Mouse (Mus musculus) limb, embryonic 12.5 days (tissue): ENCODE data around the gene 1700016H13Rik. TPM values are rescaled to one million over a fixed set of nuclear protein-coding genes. Genes with fewer than 3 reads are reported as not detected.

Experiments
- ATAC-seq: fragments of 200-750 bp; cut with Nextera tagmentation; 2 replicates; pipeline ENCODE4 v1.8.0; 2017; ENCODE audit warnings: low read depth, moderate TSS enrichment; ENCODE audit not compliant: insufficient number of reproducible peaks, insufficient read depth, low FRiP score, low TSS enrichment
- H3K27ac ChIP-seq: fragments of 300-500 bp; sonication (generic); 2 replicates; pipeline ENCODE4 v1.5.1; 2016; ENCODE audit warnings: mild to moderate bottlenecking, moderate library complexity
- H3K27me3 ChIP-seq: fragments of 300-500 bp; sonication (generic); 2 replicates; pipeline ENCODE4 v1.6.1; 2016; ENCODE audit warnings: mild to moderate bottlenecking, moderate library complexity
- H3K36me3 ChIP-seq: fragments of 300-500 bp; sonication (generic); 2 replicates; pipeline ENCODE4 v1.6.1; 2016; ENCODE audit warnings: mild to moderate bottlenecking, moderate library complexity
- H3K4me1 ChIP-seq: fragments of 300-500 bp; sonication (generic); replicated peaks from 2 replicates; pipeline ENCODE4 v1.6.1; 2016
- H3K4me2 ChIP-seq: fragments of 300-500 bp; sonication (generic); 2 replicates; pipeline ENCODE4 v1.6.1; 2016; ENCODE audit warnings: mild to moderate bottlenecking, moderate library complexity
- H3K4me3 ChIP-seq: fragments of 300-500 bp; sonication (generic); replicated peaks from 2 replicates; pipeline ENCODE4 v1.5.1; 2016; ENCODE audit warnings: mild to moderate bottlenecking
- H3K9ac ChIP-seq: fragments of 300-500 bp; sonication (generic); replicated peaks from 2 replicates; pipeline ENCODE4 v1.6.1; 2016; ENCODE audit warnings: mild to moderate bottlenecking, moderate library complexity
- H3K9me3 ChIP-seq: fragments of 300-500 bp; sonication (generic); 2 replicates; pipeline ENCODE4 v1.6.1; 2016; ENCODE audit warnings: mild to moderate bottlenecking, moderate library complexity
- WGBS: fragments of 180-500 bp; shearing (Covaris S2); methylation state at CpG from one replicate; pipeline ENCODE4 v1.1.7; 2016; 5-methylcytosine and 5-hydroxymethylcytosine counted together
- polyA plus RNA-seq: library from polyadenylated mRNA; unstranded; fragments of >200 nt; fragmentation: Nextera tagmentation; extraction: Ambion mirVana; gene quantifications from 2 replicates; pipeline ENCODE4 v1.2.1, GENCODE M21; 2016

1700016H13Rik gene
- polyA plus RNA-seq, 1 experiment from 2014 or later, result 0.23 TPM

DNA sequence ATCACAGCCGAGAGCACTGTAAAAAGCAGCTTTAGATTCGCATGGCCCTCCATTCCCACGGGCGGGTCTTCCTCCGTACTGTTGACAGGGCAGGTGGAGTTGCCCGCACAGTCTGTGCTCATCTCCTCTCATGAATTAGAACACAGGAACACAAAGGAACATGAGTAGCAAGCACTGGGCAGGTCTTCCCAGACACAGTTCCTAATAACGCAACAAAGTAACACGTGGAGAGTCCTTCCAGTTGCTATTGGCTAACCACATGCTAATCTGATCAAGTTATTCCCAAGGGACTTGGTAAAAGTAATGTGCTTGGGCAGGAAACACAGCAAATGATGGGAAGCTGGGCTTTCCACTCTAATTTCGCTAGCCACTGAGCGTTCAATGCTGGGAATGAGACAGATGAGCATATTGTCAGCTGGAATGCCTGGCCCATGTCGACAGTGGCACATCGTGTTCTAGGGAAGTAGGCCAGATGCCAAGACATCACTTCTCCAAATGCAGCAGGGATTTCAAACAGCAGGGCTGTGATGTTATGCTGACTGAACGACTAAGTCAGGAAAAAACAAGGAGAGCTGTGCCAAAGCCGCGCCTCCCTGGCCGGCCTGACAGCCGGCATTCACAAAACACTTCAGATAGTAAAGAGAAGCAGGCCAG lies 26.6 kb downstream of the 1700016H13Rik start, which contains the start of gene Slc10a6:
Slc10a6 (minus strand) TSS at position 293 of the 654 bp plus-strand sequence.
- Histone ChIP-seq H3K9ac (no peak within 1 kb of the TSS), H3K4me1 (peaks cover 12% of the 10 kb centered on the region), H3K27me3 (no peaks in the 10 kb centered on the region), H3K4me2 (no peak within 1 kb of the TSS), H3K27ac (0 out of 2 replicates have a peak within 1 kb of the TSS, but pooled peaks have one; percentile 45), H3K4me3 (no peak within 1 kb of the TSS), H3K36me3 (no peaks in the 10 kb centered on the region), H3K9me3 (no peaks in the 10 kb centered on the region)
- no peak for ATAC-seq
- 58% methylated on average over 17 of the region's 17 CpGs for WGBS

DNA sequence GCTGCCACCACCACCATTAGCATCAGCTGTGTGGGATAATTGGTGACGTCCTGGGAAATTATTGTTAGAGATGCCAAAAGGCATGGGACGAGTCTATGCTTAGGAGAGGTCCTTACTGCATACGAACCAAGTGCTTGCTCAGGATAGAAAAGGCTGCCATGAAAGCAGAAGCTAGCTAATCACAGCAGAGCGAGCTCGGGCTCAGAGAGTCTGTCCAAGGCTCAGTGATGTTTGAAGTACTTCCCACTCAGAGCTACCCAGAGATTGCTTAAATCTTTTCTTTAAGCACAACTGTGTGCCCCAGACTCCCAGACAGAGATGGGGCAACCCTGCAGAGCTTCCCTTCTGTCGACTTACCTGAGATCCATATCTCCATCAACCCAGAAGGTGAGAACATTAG lies 27.3 kb downstream of the 1700016H13Rik start:
- peaks cover 15% of the 10 kb centered on the region for H3K4me1 ChIP-seq
- H3K36me3 ChIP-seq, result no peaks in the 10 kb centered on the region
- H3K27me3 ChIP-seq, result no peaks in the 10 kb centered on the region
- no peak for ATAC-seq
- H3K4me3 ChIP-seq, result no peak overlapping the region
- H3K4me2 ChIP-seq, result no peak overlapping the region
- H3K9ac ChIP-seq, result no peak overlapping the region
- H3K9me3 ChIP-seq, result no peaks in the 10 kb centered on the region
- H3K27ac ChIP-seq, result no peak overlapping the region
- WGBS, result 72% methylated on average over 6 of the region's 6 CpGs

DNA sequence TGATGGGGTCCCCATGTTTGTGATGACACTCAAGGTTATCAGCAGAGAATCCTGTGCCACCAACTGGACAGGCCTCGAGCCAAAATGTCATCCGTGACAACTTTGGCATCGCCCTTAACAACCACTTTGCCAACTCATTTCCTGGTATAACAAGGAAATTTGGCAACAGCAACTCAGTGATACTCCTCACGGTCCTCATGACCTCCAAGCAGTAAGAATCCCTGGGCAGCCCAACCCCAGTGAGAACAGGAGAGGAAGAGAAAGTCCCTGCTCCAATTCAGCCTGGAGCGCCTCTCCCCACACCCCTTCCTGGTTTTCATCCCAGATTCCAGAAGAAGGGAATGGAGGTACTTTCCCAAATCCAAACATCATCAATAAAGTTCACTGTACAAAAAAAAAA lies 31.0 kb downstream of the 1700016H13Rik start:
- Histone ChIP-seq H3K4me1 (peaks cover 17% of the 10 kb centered on the region), H3K27me3 (no peaks in the 10 kb centered on the region), H3K9ac (no peak overlapping the region), H3K27ac (no peak overlapping the region), H3K4me2 (no peak overlapping the region), H3K4me3 (no peak overlapping the region), H3K36me3 (no peaks in the 10 kb centered on the region), H3K9me3 (no peaks in the 10 kb centered on the region)
- WGBS, result 92% methylated on average over 5 of the region's 5 CpGs
- no peak for ATAC-seq

DNA sequence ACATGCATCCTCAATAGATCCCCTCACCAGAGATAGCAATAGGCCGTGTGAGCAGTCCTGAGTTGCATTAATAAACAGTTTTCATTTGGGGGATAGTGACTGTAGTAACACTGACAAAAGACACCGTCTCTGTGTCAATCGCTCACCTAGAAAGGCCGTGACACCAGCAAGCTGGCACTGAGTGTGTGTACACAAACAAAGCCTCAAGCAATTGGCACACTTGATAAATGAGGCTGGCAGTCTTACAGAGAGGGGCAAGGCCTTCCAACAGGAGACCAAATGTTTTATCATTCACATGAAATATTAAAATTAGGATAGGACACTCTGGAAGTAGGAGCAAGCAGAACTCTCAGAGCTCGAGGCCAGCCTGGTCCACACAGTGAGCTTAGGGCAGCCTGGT lies 33.5 kb downstream of the 1700016H13Rik start:
- no peaks in the 10 kb centered on the region for H3K27me3 ChIP-seq
- no peak overlapping the region for H3K27ac ChIP-seq
- H3K9me3 ChIP-seq, result no peaks in the 10 kb centered on the region
- H3K4me3 ChIP-seq, result no peak overlapping the region
- peaks cover 9% of the 10 kb centered on the region for H3K4me1 ChIP-seq
- 91% methylated on average over 5 of the region's 5 CpGs for WGBS
- no peak overlapping the region for H3K4me2 ChIP-seq
- no peaks in the 10 kb centered on the region for H3K36me3 ChIP-seq
- H3K9ac ChIP-seq, result no peak overlapping the region
- no peak for ATAC-seq

DNA sequence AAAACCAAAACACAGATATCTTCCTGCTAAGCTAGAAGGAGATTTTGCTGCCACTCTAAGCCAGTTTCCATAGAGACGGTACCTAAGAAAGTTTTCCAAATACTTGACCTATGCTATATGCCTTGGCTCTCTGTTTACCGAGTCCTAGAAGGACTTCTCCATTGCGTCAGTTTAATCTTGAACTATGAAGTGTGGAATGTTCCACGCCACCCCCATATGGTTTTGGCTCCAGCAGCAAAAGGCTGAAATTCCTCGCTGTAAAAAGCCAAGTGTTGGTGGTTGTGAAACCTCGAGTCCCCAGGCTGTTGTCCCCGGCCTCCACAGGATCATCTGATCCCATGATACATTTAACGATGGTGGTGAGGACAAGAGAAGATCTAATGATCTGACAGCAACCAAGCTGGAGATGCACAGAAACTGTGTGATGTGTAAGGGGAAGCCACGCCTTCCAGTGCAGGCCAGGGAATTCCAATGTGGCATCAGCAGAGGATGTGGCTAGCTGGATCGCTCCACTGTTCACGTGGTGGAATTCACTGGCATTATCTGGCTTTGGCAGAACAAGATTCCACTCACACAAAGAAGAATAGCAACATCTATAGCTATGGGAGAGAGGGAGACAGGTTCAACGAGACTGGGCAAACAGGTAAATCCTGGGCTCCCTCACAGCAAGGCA lies 35.4 kb downstream of the 1700016H13Rik start:
- Histone ChIP-seq H3K4me1 (peaks cover 9% of the 10 kb centered on the region), H3K27ac (no peak overlapping the region), H3K9me3 (no peaks in the 10 kb centered on the region), H3K27me3 (no peaks in the 10 kb centered on the region), H3K4me2 (no peak overlapping the region), H3K36me3 (no peaks in the 10 kb centered on the region), H3K9ac (no peak overlapping the region), H3K4me3 (no peak overlapping the region)
- no peak for ATAC-seq
- WGBS, result 78% methylated on average over 12 of the region's 12 CpGs

DNA sequence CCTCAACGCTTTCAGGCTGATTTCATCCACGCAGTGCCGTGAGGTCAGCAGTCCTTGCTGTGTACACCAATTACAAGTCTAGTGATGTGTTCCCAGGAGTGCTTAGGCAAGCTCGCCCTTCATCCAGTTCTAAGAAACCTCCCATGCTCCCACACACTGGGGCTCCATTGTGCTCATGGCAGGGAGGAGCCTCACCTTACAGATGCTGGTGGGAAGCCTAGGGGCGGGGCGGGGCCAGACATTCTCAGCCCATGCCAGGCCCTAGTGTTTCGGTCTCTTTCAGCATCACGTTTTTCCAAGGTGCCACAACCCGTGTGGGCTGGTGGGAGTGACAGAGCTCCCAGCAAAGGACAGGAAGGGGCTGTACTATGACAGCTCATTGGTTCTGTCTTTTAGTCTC lies 38.6 kb downstream of the 1700016H13Rik start:
- Histone ChIP-seq H3K9ac (no peak overlapping the region), H3K4me2 (no peak overlapping the region)
- WGBS, result 69% methylated on average over 9 of the region's 9 CpGs

DNA sequence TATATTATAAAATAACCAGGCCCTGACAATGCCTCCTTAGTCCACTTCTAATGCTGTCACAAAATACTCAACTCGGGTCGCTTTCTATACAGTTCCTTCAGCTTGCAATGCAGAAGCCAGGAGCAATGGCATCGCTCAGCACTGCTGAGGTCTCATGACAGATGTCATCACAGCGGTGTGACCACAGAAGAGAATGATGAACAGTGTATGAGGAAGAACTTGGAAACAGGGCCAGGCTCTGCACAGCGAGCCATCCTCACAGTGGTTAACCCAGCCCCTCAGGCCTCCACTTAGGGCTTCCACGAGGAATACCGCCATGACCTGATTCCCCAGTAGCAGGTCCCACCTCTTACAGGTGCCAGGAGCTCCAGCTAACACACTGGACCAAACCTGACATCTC lies 41.5 kb downstream of the 1700016H13Rik start:
- 90% methylated on average over 7 of the region's 7 CpGs for WGBS

More for the DNA sequence above, 38.6 kb downstream of the 1700016H13Rik start:
- Histone ChIP-seq H3K27me3 (no peaks in the 10 kb centered on the region), H3K36me3 (no peaks in the 10 kb centered on the region), H3K27ac (no peak overlapping the region), H3K4me1 (no peaks in the 10 kb centered on the region), H3K4me3 (no peak overlapping the region), H3K9me3 (no peaks in the 10 kb centered on the region)
- no peak for ATAC-seq

DNA sequence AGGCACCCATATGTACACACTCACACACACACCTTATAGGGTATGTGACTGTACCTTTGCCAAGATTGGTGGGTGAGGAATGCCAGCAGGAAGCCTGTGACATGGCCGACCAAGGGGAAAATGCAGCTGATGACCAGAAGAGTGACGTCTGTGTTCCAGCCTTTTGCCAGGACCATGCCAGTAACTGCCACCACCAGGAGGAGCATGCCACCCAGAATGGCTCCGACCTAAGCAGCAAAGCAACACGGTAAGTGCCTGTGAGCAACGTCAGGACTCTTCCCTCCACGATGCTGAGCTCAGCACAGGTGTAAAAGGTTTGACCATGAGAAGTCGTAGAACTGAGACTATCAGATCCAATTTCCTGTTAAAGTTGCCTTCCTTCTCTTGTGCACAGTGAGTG lies 43.5 kb downstream of the 1700016H13Rik start:
- WGBS, result 85% methylated on average over 7 of the region's 7 CpGs
- Histone ChIP-seq H3K4me1 (no peaks in the 10 kb centered on the region), H3K9me3 (no peaks in the 10 kb centered on the region), H3K4me3 (no peak overlapping the region), H3K4me2 (no peak overlapping the region), H3K9ac (no peak overlapping the region), H3K36me3 (no peaks in the 10 kb centered on the region), H3K27me3 (no peaks in the 10 kb centered on the region), H3K27ac (no peak overlapping the region)
- ATAC-seq, result no peak

More for the DNA sequence above, 41.5 kb downstream of the 1700016H13Rik start:
- Histone ChIP-seq H3K4me3 (no peak overlapping the region), H3K9ac (no peak overlapping the region), H3K9me3 (no peaks in the 10 kb centered on the region), H3K4me1 (no peaks in the 10 kb centered on the region), H3K27me3 (no peaks in the 10 kb centered on the region), H3K27ac (no peak overlapping the region), H3K4me2 (no peak overlapping the region), H3K36me3 (no peaks in the 10 kb centered on the region)
- no peak for ATAC-seq

DNA sequence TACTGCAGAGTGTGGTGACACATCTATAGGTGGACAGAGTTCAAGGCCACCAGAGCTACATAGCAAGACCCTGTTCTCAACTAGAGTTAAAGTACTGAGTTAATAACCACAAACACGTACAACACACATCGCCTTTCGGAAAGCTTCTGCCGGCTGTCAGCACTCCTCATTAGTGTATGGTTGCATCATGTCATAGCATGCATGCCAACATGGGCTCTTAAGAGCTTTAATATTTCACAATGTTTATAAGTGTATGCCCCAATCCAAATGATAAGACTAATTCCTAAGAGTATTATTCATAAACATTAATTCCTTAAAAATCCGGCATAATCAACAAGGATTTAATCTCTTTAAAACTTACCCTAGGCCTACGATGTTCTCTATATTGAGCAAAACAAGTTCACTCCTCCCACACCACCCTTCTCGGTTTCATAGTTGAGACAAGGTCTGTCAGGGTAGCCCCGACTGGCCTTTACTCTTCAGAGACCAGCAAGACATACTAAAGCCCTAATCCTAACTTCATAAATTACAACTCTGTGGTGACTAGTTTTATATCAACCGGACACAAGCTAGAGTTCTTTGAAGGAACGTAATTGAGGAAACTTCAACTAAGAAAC lies 44.8 kb downstream of the 1700016H13Rik start:
- Histone ChIP-seq H3K4me2 (no peak overlapping the region), H3K4me3 (no peak overlapping the region), H3K9me3 (no peaks in the 10 kb centered on the region), H3K27me3 (no peaks in the 10 kb centered on the region), H3K27ac (no peak overlapping the region), H3K9ac (no peak overlapping the region), H3K4me1 (no peaks in the 10 kb centered on the region), H3K36me3 (no peaks in the 10 kb centered on the region)
- 88% methylated on average over 10 of the region's 10 CpGs for WGBS
- ATAC-seq, result no peak

DNA sequence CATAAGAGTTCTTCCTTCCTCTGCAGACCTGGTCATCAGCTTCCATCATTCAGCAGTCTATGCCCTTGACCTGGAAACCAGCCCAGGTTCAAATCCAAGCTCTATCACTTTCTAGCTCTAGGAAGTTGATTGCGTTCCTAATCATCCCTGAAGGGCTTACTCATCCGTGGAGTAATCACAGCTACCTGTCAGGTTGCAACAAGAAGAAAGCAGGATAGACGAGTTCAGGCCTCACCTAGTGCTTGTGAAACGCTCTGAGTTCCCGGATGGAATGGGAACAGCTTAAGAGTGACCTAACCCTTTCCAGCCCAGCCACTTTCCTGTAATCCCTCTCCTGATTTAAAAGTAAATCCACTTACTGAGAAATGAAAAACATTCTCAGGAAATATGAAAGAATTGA lies 45.7 kb downstream of the 1700016H13Rik start:
- no peak overlapping the region for H3K27ac ChIP-seq
- no peaks in the 10 kb centered on the region for H3K9me3 ChIP-seq
- H3K4me2 ChIP-seq, result no peak overlapping the region
- H3K27me3 ChIP-seq, result no peaks in the 10 kb centered on the region
- no peak for ATAC-seq
- H3K4me1 ChIP-seq, result no peaks in the 10 kb centered on the region
- H3K4me3 ChIP-seq, result no peak overlapping the region
- no peaks in the 10 kb centered on the region for H3K36me3 ChIP-seq
- no peak overlapping the region for H3K9ac ChIP-seq
- WGBS, result 63% methylated on average over 5 of the region's 5 CpGs

DNA sequence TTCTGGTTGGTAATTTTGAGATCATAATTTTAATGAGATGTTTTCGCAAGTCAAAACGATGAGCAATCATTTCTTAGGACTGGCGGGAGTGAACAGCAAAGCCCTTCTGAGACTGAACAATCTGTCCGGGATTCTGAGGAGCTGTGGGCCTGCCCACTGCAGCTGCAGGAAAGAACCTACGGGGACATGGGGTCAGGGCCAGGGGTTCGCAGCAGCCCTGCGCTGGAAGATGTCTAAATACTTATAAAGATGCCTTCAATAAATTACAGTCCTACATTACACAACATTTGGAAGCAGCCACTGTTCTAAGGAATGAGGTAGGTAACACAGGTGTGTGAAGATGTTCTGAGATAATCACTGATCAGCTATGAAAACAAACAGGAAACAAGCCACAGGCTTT lies 50.1 kb downstream of the 1700016H13Rik start:
- Histone ChIP-seq H3K9me3 (no peaks in the 10 kb centered on the region), H3K9ac (no peak overlapping the region), H3K27ac (no peak overlapping the region), H3K4me3 (no peak overlapping the region), H3K4me1 (no peaks in the 10 kb centered on the region), H3K36me3 (no peaks in the 10 kb centered on the region), H3K27me3 (no peaks in the 10 kb centered on the region), H3K4me2 (no peak overlapping the region)
- ATAC-seq, result no peak
- WGBS, result 84% methylated on average over 7 of the region's 7 CpGs
